Mouse (Mus musculus) urinary bladder, postnatal 25 days (tissue): ENCODE data around the gene G3bp2.

ENCODE experiments used
- DNase-seq: peaks from one replicate; pipeline ENCODE4 v3.0.0; 2022; ENCODE audit warnings: low spot score

Gene G3bp2

DNA sequence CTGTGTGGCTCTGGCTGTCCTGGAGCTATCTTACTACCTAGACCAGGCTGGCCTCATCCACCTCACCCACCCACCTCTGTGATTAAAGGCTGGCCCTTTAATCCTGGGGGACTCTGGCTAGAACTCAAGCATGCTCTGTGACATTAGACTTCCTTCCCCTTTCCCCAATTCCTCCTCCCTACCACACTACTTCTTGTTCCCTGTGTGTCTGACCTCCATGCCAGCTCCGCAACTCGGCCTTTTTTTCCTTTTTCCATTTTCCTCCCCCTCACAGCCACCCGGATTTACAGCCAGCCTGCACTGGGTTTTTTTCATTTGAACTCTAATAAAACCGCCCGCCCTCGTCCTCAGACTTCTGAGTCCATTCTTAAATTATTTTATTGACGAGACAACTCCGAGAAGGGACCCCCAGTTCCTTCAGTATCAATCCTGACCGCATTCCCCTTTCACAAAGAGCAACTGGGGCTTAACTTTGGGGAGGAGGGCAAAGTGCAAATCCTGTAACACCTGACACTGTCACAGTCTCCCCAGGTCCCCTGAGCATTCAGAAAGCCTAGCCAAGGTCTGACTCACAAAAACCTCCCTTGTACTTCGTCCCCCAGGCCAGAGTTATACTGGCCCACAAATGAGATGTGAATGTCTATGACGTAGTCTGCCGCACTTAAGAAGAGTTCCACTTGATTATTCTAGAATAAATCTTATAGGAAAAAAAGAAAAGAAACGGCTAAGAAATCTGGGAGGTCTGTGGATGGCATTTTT is 15.0 kb upstream of the G3bp2 start:
- no peak for DNase-seq

DNA sequence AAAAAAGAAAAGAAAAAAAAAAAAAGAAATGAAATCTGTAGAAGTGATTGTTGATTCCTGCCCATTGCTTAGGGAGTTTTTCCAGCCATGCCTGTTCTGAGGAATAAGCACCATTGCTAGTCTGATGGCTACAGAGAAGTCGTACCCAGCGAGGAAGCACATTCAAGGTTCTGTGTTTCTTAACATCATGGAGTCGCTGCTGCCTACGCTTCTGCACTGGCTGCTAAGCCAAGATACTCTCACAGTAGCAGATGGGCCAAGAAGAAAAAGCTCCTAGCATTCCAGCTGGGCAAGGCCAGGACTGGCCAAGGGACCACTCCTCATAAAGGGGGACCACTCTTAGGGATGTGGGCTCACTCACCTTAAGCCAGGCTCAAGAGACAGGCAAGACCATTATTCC is 14.3 kb upstream of the G3bp2 start:
- DNase-seq = no peak

GRCm38 (mm10) chr5:92096786-92097185 is 13.3 kb upstream of the G3bp2 start:
- DNase-seq = no peak

GRCm38 (mm10) chr5:92094062-92094415 is 10.5 kb upstream of the G3bp2 start:
- DNase-seq = no peak

GRCm38 (mm10) chr5:92093263-92094061 is 9.9 kb upstream of the G3bp2 start:
- peak; percentile 23 for DNase-seq

- no peak for DNase-seq
Observed at GRCm38 (mm10) chr5:92087469-92087868, 4.0 kb upstream of the G3bp2 start.

GRCm38 (mm10) chr5:92085821-92086550 is 2.5 kb upstream of the G3bp2 start:
- DNase-seq = no peak

- no peak for DNase-seq
Observed at GRCm38 (mm10) chr5:92085246-92085645, 1.7 kb upstream of the G3bp2 start.

GRCm38 (mm10) chr5:92082821-92083401 is 608 bp downstream of the G3bp2 start:
- peak; percentile 69 for DNase-seq

DNA sequence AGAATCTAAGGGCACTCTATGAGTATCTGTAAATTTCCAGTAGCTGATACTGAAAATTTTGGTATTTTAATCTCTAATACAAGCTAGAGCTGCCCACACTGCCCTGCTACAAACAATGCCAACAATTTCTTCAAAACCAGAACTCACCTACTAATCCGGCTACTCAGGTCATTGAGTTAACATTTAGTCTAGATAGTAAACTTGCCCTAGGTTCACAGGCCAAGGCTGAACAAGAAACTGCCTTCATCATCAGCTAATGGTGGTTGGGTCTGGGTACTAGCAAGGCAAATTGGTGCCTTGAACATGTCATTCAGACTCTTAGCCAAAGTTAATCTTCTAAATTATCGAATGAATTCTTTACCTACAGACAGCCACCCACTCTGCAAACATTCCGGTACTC is 2.2 kb downstream of the G3bp2 start:
- DNase-seq = no peak

DNA sequence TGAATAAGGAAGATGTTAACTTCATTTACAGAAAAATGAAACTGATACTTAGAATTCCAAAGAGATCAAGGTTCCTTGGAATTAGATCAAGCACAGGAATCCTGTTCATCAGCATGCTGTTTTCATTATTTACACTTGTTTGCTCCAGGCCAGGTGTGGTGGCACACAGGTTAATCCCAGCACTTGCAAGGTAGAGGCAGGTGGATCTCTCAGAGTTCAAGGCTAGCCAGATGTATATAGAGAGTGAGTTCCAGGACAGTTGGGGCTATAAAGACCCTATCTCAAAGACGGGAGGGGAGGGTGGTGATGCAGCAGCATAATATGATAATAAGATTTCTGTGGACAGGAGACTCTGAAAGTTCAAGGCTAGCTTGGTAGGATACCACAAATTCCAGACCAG is 3.1 kb downstream of the G3bp2 start:
- DNase-seq = no peak

DNA sequence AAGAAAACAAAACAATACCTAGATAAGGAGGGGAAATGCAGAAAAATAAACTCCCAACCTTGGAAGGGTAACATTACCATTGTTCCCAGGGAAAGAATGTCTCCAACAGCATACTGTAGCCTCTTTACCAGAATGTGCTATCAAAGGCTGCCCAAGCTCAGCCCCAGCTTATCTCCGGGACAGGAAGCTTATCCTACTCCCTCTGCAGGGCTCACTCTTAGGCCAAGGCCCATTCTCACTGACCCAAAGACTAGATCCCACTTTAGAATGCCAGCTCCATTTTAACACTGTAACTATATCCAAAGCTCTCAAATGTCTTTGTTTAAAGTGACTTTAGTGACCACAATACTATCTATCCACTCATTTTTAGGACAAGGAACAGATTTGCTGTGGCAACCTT is 4.2 kb downstream of the G3bp2 start:
- DNase-seq = no peak

DNA sequence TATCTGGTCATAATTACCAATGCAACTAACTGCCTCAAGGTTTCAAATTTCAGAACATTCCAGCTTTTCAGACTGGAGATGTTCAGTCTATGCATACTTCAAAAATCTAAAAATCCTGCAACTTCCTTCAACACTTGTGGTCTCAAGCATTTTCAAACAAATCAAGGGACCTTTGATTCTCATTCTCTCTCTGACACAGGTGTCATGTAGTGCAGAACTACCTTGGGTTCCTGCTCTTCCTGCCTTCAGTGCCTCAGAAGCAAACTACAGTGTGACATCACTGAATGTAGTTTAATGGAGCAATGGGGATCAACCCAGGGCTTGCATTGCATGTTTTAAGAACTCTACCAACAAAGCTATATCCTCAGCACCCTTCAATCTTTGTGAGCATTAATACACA is 4.8 kb downstream of the G3bp2 start:
- no peak for DNase-seq

DNA sequence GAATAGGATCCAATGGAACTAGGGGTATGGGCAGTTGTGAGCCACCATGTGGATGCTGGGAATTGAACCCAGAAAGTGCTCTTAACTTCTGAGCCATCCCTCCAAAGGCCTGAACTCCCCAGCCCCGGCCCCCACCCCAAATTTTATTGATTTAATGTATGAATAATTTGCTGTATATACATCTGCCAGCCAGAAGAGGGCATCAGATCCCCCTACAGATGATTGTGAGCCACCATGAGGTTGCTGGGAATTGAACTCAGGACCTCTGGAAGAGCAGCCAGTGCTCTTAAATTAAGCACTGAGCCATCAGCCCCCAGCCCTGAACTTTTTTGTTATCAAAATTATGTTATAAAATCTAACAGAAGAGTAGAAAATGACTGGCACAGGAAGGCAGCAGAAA is 7.2 kb downstream of the G3bp2 start:
- no peak for DNase-seq

DNA sequence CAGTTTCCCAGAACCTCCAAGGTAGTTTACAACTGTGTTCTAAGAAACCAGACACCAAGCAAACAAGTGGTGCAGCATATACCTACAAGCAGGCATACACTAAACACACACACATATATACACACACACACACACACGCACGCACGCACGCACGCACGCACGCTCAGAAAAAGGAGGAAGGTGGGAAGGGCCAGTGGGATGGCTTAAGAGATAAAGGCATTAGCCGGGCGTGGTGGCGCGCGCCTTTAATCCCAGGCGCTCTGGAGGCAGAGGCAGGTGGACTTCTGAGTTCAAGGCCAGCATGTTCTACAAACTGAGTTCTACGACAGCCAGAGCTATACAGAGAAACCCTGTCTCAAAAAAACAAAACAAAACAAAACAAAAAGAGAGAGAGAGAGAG is 9.5 kb downstream of the G3bp2 start:
- no peak for DNase-seq

DNA sequence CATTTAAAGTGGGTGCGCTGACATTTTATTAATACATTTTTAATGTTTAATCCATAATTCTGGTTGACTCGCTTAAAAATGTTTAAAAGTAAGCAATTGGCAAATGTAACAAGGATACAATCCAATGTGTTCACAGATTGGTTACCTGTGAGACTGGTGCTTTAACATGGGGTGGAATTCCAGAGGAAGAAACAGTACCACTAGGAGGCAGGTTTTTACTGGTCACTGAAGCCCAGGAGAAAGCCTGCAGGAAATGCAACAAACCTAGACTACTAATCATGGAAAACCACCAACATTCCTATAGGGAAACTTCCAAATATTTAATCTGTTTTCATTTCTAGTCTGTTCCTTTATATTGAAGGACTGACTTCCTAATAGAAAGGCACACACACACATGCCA is 20.3 kb downstream of the G3bp2 start:
- no peak for DNase-seq

DNA sequence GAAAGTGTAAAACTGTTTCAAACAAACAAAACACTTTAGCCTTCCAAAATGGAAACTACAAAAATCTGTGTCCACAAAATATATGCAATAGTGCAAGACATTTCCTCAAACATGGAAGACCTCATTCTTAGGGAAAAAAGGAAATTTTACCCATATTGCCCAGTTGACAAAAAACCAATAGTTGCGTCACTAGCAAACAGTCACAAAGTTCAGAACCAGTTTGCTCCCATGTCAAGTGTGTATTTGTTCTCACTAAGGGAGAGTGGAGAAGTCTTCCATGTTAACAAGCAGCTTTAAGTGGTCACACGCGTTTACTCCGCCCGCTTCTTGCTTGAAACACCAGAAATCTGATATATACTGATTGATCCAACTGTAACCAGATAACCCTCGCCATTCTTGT is 30.7 kb downstream of the G3bp2 start:
- DNase-seq = no peak

- no peak for DNase-seq
Observed at GRCm38 (mm10) chr5:92050419-92050818, 33.1 kb downstream of the G3bp2 start.

GRCm38 (mm10) chr5:92043783-92044182 is 39.7 kb downstream of the G3bp2 start, which contains the start of gene Cdkl2:
Cdkl2 (minus strand) TSS chr5:92043883.
- DNase-seq = no peak

- peak; percentile 93 for DNase-seq
Observed at GRCm38 (mm10) chr5:92042377-92043348, 40.9 kb downstream of the G3bp2 start.

GRCm38 (mm10) chr5:92019960-92020359 is 63.6 kb downstream of the G3bp2 start:
- no peak for DNase-seq
